Mouse (Mus musculus) CH12.LX (cell line): ENCODE measurements around the gene Tacr2. TPM values are rescaled to one million over a fixed set of nuclear protein-coding genes. Genes with fewer than 3 reads are reported as not detected.

ENCODE experiments used
- DNase-seq: peaks from one replicate; pipeline ENCODE4 v3.0.0-alpha.2; 2013; ENCODE audit errors: extremely low read depth
- H3K27ac ChIP-seq: 2 replicates; pipeline ENCODE4 v1.5.1; 2012; ENCODE audit warnings: low read depth, mild to moderate bottlenecking, control low read depth, moderate library complexity; ENCODE audit not compliant: insufficient read depth
- H3K27me3 ChIP-seq: replicated peaks from 2 replicates; pipeline ENCODE3; 2012; ENCODE audit warnings: inconsistent platforms
- H3K36me3 ChIP-seq, 2 experiments: replicated peaks in 1 of 2; 2 replicates each; pipeline versions ENCODE3 to v1.6.1; 2012; ENCODE audit warnings: inconsistent platforms in 1 of 2, low read length in 1 of 2, mild to moderate bottlenecking in 1 of 2, mixed read lengths in 1 of 2, moderate library complexity in 1 of 2; ENCODE audit not compliant: control insufficient read depth in 1 of 2, insufficient read depth in 1 of 2
- H3K4me1 ChIP-seq, 2 experiments: 2 replicates each; pipeline ENCODE4 v1.6.1; 2012; ENCODE audit warnings: inconsistent platforms in 1 of 2, moderate library complexity in 1 of 2; ENCODE audit not compliant: insufficient read depth in 2 of 2, control insufficient read depth in 1 of 2
- H3K4me2 ChIP-seq: 2 replicates; pipeline ENCODE4 v1.6.1; 2012; ENCODE audit warnings: low read depth, mild to moderate bottlenecking, control low read depth; ENCODE audit not compliant: poor library complexity, insufficient read depth, severe bottlenecking
- H3K4me3 ChIP-seq, 3 experiments: fragments of 150-350 bp in 1 of 3; sonication (generic) in 1 of 3; replicated peaks in 1 of 3; 2 replicates each; pipeline versions ENCODE3 to v1.5.1; 2011 to 2012; ENCODE audit warnings: low read depth in 2 of 3, low read length in 2 of 3, mild to moderate bottlenecking in 2 of 3, moderate library complexity in 2 of 3, control low read depth in 1 of 3, improper control_type of control experiment in 1 of 3, inconsistent platforms in 1 of 3, mixed read lengths in 1 of 3; ENCODE audit not compliant: poor library complexity in 1 of 3
- H3K79me2 ChIP-seq: replicated peaks from 2 replicates; pipeline ENCODE4 v1.6.1; 2012; ENCODE audit warnings: mild to moderate bottlenecking, moderate library complexity; ENCODE audit not compliant: control insufficient read depth, poor library complexity, insufficient read depth, severe bottlenecking; ENCODE audit errors: extremely low read depth
- H3K9ac ChIP-seq: 2 replicates; pipeline ENCODE4 v1.6.1; 2012; ENCODE audit warnings: low read depth, mild to moderate bottlenecking, control low read depth, moderate library complexity; ENCODE audit not compliant: insufficient read depth
- H3K9me3 ChIP-seq: replicated peaks from 2 replicates; pipeline ENCODE3; 2012; ENCODE audit warnings: low read length, inconsistent platforms, mixed read lengths
- BHLHE40 ChIP-seq: IDR thresholded peaks from 2 replicates; pipeline ENCODE4 v1.6.1; 2011; ENCODE audit warnings: mild to moderate bottlenecking, low read depth, low read length, improper control_type of control experiment
- CTCF ChIP-seq, 2 experiments: IDR thresholded peaks in 1 of 2; conservative IDR thresholded peaks in 1 of 2; 2 replicates each; pipeline ENCODE4 v1.5.1; 2011 to 2012; ENCODE audit warnings: low read depth in 2 of 2, low read length in 2 of 2, improper control_type of control experiment in 1 of 2, inconsistent platforms in 1 of 2, mild to moderate bottlenecking in 1 of 2, moderate library complexity in 1 of 2
- E2F4 ChIP-seq: IDR thresholded peaks from 2 replicates; pipeline ENCODE4 v1.6.1; 2011; ENCODE audit warnings: low read depth, low read length, improper control_type of control experiment; ENCODE audit not compliant: insufficient replicate concordance
- ELF1 ChIP-seq: IDR thresholded peaks from 2 replicates; pipeline ENCODE4 v1.6.1; 2014; ENCODE audit warnings: low read depth, mild to moderate bottlenecking, inconsistent platforms, low read length, improper control_type of control experiment
- HCFC1 ChIP-seq: IDR thresholded peaks from 2 replicates; pipeline ENCODE4 v1.6.1; 2012; ENCODE audit warnings: low read depth, mild to moderate bottlenecking, inconsistent platforms, low read length, improper control_type of control experiment
- IRF4 ChIP-seq: IDR thresholded peaks from 2 replicates; pipeline ENCODE4 v1.6.1; 2014; ENCODE audit warnings: low read depth, mild to moderate bottlenecking, inconsistent platforms, low read length, improper control_type of control experiment
- MAX ChIP-seq: IDR thresholded peaks from 2 replicates; pipeline ENCODE4 v1.6.1; 2011; ENCODE audit warnings: low read length, improper control_type of control experiment
- MAZ ChIP-seq: IDR thresholded peaks from 2 replicates; pipeline ENCODE4 v1.6.1; 2012; ENCODE audit warnings: low read depth, mild to moderate bottlenecking, inconsistent platforms, low read length, improper control_type of control experiment, moderate library complexity
- MXI1 ChIP-seq: IDR thresholded peaks from 2 replicates; pipeline ENCODE4 v1.6.1; 2011; ENCODE audit warnings: mild to moderate bottlenecking, low read depth, low read length, improper control_type of control experiment
- MYC ChIP-seq: IDR thresholded peaks from 2 replicates; pipeline ENCODE4 v1.6.1; 2011; ENCODE audit warnings: low read depth, mild to moderate bottlenecking, improper control_type of control experiment, low read length
- NELFE ChIP-seq: IDR thresholded peaks from 2 replicates; pipeline ENCODE4 v1.6.1; 2011; ENCODE audit warnings: low read depth, low read length, improper control_type of control experiment
- NRF1 ChIP-seq: IDR thresholded peaks from 2 replicates; pipeline ENCODE4 v1.6.1; 2014; ENCODE audit warnings: low read depth, mild to moderate bottlenecking, inconsistent platforms, low read length, improper control_type of control experiment, moderate library complexity
- POLR2AphosphoS2 ChIP-seq: IDR thresholded peaks from 2 replicates; pipeline ENCODE4 v1.6.1; 2011; ENCODE audit warnings: low read depth, low read length, improper control_type of control experiment
- RAD21 ChIP-seq: IDR thresholded peaks from 2 replicates; pipeline ENCODE4 v1.6.1; 2011; ENCODE audit warnings: low read depth, mild to moderate bottlenecking, low read length, improper control_type of control experiment, moderate library complexity
- SIN3A ChIP-seq: IDR thresholded peaks from 2 replicates; pipeline ENCODE4 v1.6.1; 2012; ENCODE audit warnings: low read length, improper control_type of control experiment, inconsistent platforms
- SMC3 ChIP-seq: IDR thresholded peaks from 2 replicates; pipeline ENCODE4 v1.6.1; 2011; ENCODE audit warnings: low read depth, low read length, improper control_type of control experiment
- ZC3H11A ChIP-seq: IDR thresholded peaks from 2 replicates; pipeline ENCODE4 v1.6.1; 2012; ENCODE audit warnings: low read depth, mild to moderate bottlenecking, inconsistent platforms, low read length, improper control_type of control experiment
- ZKSCAN1 ChIP-seq: IDR thresholded peaks from 2 replicates; pipeline ENCODE4 v1.6.1; 2012; ENCODE audit warnings: low read depth, inconsistent platforms, low read length, improper control_type of control experiment, borderline replicate concordance
- ZNF384 ChIP-seq: IDR thresholded peaks from 2 replicates; pipeline ENCODE4 v1.6.1; 2012; ENCODE audit warnings: low read depth, low read length, improper control_type of control experiment, inconsistent platforms
- dilution Hi-C: fragments of 300-500 bp; cut with MboI; formaldehyde crosslinking; loops from 2 replicates; pipeline ENCODE4 v1.14.3; 2020; ENCODE audit warnings: low sequenced_read_pairs; ENCODE audit not compliant: extremely low pct_unique_long_range_greater_than_20kb, extremely low pct_ligation_motif_present
- in situ Hi-C: fragments of 300-500 bp; cut with MboI; formaldehyde crosslinking; loops from 3 replicates; pipeline ENCODE4 v1.14.3; 2019; ENCODE audit warnings: low sequenced_read_pairs, low pct_ligation_motif_present, low pct_unique_long_range_greater_than_20kb, mixed read lengths
- polyA plus RNA-seq: library from polyadenylated mRNA; unstranded; fragments of >175 nt; gene quantifications from 2 replicates; pipeline ENCODE4 v1.2.1, GENCODE M21; 2012; ENCODE audit warnings: low read depth; ENCODE audit not compliant: insufficient read length
- total RNA-seq, 2 experiments: library from RNA; depleted of rRNA; stranded (reverse); fragments of 300-350 nt in 1 of 2; fragments of >200 nt in 1 of 2; gene quantifications; 2 replicates each; pipeline ENCODE4 v1.2.3; 2012 to 2014

Gene Tacr2
- total and polyA plus RNA-seq, 3 experiments: 0.04 to 0.24 (median 0.13) TPM

- TF ChIP-seq ZC3H11A (peak; percentile 2; the same call in 1 of the 2 replicates), BHLHE40 (no peak), NRF1 (0 out of 2 replicates have a peak, but pooled peaks have one; percentile 8), IRF4 (peak; percentile 52; the same call in 1 of the 2 replicates), RAD21 (peak; percentile 53), MAX (peak; percentile 38; the same call in 1 of the 2 replicates), SMC3 (peak; percentile 78), SIN3A (no peak), CTCF (conservative IDR thresholded peaks at IDR 0.05 in 1 of 2, IDR thresholded peaks at IDR 0.05 in 1 of 2; ENCODE audit: low read depth in 2 of 2, low read length in 2 of 2) (peak; percentile 60 to 95), MAZ (peak; percentile 86), MYC (peak; percentile 60; the same call in 1 of the 2 replicates), NELFE (no peak; the same call in 1 of the 2 replicates), HCFC1 (no peak), ELF1 (peak; percentile 69)
- in situ Hi-C loops: no loop called here
- H3K9ac ChIP-seq: no peak overlapping the region
- H3K27me3 ChIP-seq: no peaks in the 10 kb centered on the region
- H3K4me3 ChIP-seq: no peak overlapping the region
- no peaks in the 10 kb centered on the region for H3K79me2 ChIP-seq
- peaks cover 16 to 44% of the 10 kb centered on the region in 2 experiments for H3K4me1 ChIP-seq
- H3K36me3 ChIP-seq: no peaks in the 10 kb centered on the region
- H3K27ac ChIP-seq: no peak overlapping the region
- DNase-seq: peak; percentile 97
- H3K9me3 ChIP-seq: no peaks in the 10 kb centered on the region
- H3K4me2 ChIP-seq: peak overlapping the region; percentile 33; the same call in 1 of the 2 replicates
- dilution Hi-C loops: no loop called here
These were observed 9.1 kb downstream of the Tacr2 start for GRCm38 (mm10) chr10:62261115-62261886.

- Histone ChIP-seq H3K27me3 (no peaks in the 10 kb centered on the region), H3K4me2 (no peak overlapping the region), H3K4me3 (no peak overlapping the region), H3K9ac (no peak overlapping the region), H3K27ac (no peak overlapping the region), H3K79me2 (no peaks in the 10 kb centered on the region), H3K4me1 (peaks cover 13 to 44% of the 10 kb centered on the region in 2 experiments), H3K36me3 (peaks cover 3 to 12% of the 10 kb centered on the region in 2 experiments), H3K9me3 (no peaks in the 10 kb centered on the region)
- dilution Hi-C loops (no loop called here), in situ Hi-C loops (no loop called here)
- no peak for DNase-seq
- TF ChIP-seq ELF1 (no peak), ZNF384 (no peak), POLR2AphosphoS2 (no peak), ZKSCAN1 (no peak), MXI1 (no peak), ZC3H11A (no peak), E2F4 (no peak)
These were observed 12.1 kb downstream of the Tacr2 start for GRCm38 (mm10) chr10:62264299-62264698.
